Mouse (Mus musculus): ENCODE results near the gene Macf1. TPM values are rescaled to one million over a fixed set of nuclear protein-coding genes. Genes with fewer than 3 reads are reported as not detected.
"Not testable (repeated sequence)": the region's sequence is repeated elsewhere in the genome, so short reads cannot be mapped to it uniquely, and the experiment has no call there.

The Macf1 gene
- total RNA-seq, 2 experiments from 2014 or later = 230 to 254 TPM

DNA sequence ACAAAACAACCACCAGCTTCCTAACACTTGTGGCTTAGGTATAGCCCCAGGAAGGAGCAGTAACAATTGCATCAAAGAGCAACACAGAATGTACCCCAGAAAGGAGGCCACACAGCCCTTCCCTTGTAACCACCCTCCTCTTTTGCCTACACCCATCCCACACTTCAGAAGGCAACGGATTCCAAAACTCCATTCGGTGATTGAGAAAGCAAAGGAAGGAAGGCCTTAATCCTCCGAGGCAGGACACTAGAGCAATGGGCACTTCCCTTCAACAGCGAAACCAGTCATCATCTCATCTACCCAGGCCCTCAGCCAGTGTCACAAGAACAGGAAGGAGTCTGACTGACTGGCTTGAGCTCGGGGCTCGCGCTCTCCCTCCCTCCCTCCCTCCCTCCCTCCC is 112.3 kb downstream of the Macf1 start:
- intact Hi-C loops (cut with DNase I) = no loop called here
- peak; percentile 50 for DNase-seq (ENCODE audit: low spot score)

DNA sequence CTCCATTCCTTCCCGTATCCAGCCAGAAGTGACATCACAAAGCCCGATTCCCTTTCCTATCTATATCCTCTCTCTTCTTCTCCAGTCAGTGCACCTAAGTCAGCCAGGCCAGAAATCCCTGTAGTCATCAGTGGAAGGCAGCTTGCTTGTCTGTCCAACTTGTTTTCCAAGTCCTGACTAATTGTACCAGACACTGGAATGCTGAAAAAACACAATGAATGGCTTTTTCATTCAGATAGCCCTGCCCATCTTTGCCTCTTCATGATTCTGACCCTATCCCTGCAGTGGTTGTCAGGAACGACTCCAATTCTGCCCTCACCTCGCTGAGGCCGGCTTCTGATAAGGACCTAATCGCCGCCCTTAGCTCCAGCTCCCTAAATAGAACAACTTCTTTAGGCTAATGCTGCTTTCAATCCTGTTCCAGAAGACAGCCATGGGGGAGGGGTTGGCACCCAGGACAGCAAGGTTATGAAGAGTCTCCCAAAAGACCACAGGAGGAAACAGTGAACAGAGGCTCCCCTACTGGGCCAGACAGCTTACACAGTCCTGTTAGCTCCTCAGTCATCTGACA is 118.8 kb downstream of the Macf1 start:
- no peak for DNase-seq (ENCODE audit: low spot score)
- intact Hi-C loops (cut with DNase I) = no loop called here

DNA sequence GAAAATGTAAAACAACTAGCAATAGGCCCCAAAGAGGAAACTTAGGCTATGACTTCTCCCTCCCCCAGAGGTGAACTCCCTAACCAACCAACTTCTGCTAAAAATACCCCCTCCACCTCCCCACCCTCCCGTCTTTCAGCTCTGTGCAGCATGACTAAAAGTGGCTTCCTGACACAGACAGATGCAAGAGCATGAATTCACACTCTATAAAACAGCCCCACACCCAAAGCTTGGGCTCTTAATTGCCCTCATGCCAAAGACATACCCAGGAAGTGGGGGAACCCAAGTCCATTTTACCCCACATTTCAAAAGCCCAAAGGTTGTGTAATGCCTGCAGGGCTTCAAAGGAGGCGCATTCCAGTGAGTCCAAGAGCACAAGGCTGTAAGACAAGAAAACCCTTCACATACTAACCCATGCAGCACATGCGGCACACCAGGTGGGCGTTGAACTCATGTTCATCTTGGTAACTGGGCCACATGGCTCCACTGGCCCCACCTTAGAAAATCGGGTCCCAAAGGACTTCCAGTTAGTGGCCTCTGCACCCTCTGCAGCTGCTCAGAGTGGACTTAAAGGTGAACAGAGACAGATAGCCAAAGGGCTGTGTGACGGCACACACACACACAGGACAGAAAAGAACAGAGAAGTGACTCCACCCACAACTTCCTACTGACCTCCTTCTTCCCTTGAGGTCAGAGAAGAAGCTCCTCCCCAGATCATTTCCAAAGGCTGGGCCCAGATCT is 119.9 kb downstream of the Macf1 start:
- intact Hi-C loops (cut with DNase I) = no loop called here
- no peak for DNase-seq (ENCODE audit: low spot score)

DNA sequence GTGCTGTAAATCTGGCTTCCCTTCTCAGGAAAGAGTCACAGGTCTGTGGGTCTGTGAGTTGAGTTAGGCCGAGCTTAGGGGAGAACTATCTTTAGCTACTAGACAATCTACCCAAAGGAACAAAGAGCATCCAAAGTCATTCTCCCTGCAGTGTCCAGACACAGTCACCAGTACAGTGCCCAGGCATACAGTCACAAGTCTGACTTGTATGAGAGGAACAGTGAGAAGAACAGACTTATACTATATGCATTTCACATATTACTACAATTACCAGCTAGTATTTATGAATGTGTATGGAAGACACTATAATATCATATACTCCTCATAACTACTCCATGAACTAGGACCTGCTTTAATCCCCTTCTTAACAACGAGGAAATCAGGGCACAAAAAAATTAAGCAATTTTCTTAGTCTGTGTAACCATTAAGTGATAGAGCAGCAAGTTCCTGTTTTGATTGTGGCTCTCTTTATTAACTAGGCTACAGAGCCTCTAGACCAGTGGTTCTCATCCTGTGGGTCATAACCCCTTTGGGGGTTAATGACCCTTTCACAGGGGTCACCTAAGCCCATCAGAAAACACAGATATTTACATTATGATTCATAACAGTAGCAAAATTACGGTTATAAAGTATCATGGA is 121.9 kb downstream of the Macf1 start:
- intact Hi-C loops (cut with DNase I) = no loop called here
- no peak for DNase-seq (ENCODE audit: low spot score)

DNA sequence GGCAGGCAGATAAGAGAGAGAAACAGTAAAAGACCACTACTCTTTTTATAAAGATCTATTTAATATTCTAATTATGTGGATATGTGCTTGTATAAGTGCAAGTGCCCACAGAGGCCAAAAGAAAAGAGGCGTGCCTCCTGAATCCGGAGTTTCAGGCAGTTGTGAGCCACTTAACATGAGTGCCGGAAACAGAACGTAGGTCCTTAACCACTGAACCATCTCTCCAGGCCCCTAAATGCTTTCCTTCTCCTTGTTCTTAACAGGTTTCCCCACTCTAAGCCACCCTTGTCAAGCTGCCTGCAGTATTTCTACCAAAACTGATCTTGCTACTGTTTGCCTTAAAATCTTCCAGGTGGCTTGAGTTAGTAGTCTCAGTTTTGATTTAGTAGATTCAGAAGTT is 123.3 kb downstream of the Macf1 start:
- intact Hi-C loops (cut with DNase I) = no loop called here
- no peak for DNase-seq (ENCODE audit: low spot score)

DNA sequence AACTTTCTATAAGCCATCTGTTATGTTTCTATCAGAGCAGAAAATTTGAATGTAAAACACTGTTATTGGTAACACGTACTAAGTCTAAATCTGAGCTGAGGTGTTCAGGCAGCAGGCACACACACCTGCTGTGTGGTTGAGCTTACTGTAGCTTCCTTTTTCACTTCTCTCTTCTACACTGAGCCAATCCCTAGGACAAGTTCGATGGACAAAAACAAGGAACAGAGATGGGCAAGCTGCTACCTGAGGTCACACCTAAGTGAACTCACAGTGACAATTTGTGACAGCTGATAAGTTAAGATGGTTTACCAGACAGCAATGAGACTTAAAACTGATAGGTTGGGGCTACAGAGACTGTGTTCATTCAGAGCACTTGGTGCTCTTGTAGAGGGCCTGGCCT is 125.7 kb downstream of the Macf1 start:
- no peak for DNase-seq (ENCODE audit: low spot score)
- intact Hi-C loops (cut with DNase I) = no loop called here

DNA sequence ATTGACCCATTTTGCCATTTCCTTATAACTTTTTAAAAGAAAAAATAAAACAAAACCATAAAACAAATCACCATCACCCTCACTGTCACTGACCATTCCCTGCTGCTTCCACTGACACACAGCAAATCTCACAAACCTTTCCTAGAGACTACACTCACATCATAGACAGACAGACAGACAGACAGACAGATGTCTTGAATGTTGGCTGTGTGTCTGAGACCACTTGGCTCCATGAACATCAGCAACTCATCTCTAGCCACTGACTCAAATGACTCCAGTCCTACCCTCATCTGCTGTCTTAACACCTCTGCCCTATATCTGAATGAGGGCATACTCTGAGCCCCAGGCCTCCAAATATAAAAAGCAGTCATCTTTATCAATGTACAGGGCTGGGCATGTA is 128.9 kb downstream of the Macf1 start:
- intact Hi-C loops (cut with DNase I) = no loop called here
- DNase-seq (ENCODE audit: low spot score) = no peak

DNA sequence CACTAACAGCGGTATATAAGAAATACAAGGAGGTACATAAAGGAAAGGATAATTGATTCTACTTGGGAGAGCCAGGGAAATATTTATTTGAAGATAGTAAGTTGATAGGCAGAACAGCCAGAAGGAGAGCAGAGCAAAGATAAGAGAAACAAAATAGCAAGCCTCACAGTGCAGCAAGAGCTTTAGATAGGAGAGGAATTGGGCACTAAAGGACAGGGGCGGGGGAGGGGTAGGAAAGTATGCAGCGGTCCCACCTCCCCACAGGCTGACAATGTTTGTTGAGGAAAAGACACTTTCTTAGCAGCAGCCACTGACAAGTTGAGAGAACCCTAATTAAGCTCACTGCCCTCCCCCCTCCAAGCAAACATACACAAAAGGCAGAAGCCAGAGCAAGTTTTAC is 131.5 kb downstream of the Macf1 start:
- no peak for DNase-seq (ENCODE audit: low spot score)
- intact Hi-C loops (cut with DNase I) = no loop called here

DNA sequence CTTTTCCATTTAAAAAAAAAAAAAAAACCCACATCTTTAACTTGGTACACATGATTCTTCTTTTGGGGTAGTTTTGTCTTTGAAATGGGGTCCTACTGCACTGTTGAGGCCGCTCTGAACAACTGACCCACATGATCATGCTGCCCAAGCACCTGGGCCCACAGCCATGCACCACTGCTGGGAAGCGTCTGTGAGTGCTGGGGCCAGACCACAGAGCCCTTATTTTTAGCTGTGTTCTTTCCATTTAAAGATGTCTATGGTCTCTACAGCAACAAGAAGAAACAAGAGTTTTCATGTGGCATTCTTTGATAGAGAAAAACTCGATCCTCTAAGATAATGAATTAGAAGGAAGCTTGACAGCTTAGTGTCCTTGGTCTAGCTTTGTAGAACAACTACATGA is 135.8 kb downstream of the Macf1 start:
- DNase-seq (ENCODE audit: low spot score) = no peak
- intact Hi-C loops (cut with DNase I) = no loop called here

DNA sequence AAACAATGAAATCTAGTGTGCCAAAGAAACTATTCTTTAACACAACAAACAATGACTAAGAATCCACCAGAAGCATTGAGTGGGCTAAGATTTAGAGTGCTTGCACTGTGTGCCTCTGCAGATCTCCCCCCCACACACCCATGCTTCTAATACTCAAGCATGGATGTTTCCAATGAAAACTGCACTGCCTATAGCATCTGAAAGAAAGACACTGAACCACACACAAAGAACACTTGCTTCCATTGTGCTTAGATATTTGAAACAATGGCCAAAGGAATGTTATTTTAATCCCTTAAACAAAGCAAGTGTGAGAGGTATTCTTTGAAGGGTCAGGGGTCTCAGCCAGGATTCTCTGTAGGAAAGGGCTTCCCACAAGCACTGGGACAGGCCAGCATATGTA is 140.5 kb downstream of the Macf1 start:
- intact Hi-C loops (cut with DNase I) = no loop called here
- no peak for DNase-seq (ENCODE audit: low spot score)

DNA sequence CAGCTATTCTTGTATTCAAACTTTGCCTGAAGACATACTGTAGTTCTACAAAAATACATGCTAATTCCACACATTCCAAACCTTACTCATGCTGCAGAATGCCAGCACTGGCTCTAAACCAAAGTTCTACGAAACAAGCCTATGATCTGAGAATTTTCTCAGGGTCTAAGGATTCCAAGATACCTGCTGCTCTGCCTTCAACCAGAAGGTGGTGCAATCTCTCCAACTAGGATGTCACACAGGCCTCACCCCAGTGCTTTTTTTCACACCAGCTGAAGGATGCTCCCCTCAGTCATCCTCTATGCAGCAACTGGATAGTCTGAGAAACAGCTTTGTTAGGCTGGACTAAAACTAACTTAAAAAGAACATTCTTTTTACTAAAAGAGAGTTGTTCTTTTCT is 148.9 kb downstream of the Macf1 start:
- intact Hi-C loops (cut with DNase I) = loop anchor here (1.0 kb wide), 2 partner anchors 49 to 132 kb away; no protein-coding TSS in a partner anchor
- peak; percentile 34 for DNase-seq (ENCODE audit: low spot score)

DNA sequence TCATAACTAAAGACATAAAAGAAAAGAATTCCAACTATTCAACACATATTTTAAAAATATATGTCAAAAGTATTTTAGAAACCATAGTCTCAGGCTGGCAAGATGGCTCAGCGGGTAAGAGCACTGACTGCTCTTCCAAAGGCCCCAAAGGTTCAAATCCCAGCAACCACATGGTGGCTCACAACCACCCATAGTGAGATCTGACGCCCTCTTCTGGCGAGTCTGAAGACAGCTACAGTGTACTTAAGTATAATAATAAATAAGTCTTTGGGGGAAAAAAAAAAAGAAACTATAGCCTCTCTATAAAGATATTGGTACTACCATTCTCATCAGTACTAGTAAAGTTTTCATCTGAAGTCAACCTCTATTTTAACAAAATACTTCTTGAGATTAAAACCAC is 152.2 kb downstream of the Macf1 start:
- no peak for DNase-seq (ENCODE audit: low spot score)

DNA sequence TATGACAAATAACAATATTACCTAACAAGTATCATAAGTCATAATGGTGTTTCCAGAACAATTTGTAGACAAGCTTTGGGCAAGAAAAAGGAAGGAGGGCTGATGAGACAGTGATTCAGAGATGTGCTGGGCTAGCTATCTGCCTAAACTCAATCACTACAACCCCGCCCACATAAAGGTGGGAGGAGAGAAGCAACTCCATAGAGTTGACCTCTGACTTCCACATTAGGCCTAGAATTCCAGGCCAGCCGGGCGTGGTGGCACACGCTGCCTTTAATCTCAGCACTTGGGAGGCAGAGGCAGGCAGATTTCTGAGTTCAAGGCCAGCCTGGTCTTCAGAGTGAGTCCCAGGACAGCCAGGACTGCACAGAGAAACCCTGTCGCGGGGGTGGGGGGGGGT is 153.2 kb downstream of the Macf1 start:
- intact Hi-C loops (cut with DNase I) = no loop called here
- no peak for DNase-seq (ENCODE audit: low spot score)

More for the DNA sequence above, 152.2 kb downstream of the Macf1 start:
- intact Hi-C loops (cut with DNase I) = no loop called here

DNA sequence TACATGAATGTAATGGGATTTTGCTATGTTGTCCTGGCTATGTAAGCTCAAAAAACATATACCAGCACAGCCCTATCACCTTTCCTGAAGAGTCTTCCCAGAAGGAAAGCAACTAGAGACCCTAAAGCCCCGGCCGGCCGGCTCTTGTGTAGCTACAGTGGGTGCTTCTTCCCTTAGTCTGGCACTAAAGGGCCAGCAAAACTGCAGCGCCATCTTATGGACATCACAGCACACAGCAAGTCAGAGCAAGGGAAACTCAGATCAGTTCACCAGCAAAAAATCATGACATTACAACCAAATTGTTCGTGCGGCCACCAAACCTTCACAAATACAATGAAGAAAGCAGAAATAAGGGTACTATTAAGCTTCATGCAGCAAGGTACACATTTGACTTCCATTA is 154.9 kb downstream of the Macf1 start:
- intact Hi-C loops (cut with DNase I) = loop anchor here (5.0 kb wide), 1 partner anchor 222 kb away; no protein-coding TSS in a partner anchor
- no peak for DNase-seq (ENCODE audit: low spot score)

DNA sequence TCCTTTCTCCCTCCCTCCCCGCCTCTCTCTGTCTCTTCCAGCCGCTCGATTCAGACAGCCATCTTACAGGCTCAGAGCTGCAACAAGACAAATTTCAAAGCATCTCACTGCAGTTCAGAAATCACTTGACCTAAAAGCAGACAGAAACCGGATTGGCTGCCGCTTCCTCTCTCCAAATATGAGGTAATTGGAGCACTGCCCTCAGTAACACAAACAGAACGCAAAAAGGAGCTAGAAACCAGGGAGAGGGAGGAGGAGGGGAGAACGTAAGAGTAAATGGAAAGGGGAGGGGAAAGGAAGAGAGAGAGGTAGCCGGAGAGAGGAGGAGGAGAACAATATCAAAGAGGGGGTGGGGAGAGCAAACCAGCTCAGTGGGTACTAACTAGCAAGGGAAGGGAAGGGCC is 156.6 kb downstream of the Macf1 start:
- DNase-seq (ENCODE audit: low spot score) = no peak
- intact Hi-C loops (cut with DNase I) = loop anchor here (5.0 kb wide), 1 partner anchor 220 kb away; no protein-coding TSS in a partner anchor

DNA sequence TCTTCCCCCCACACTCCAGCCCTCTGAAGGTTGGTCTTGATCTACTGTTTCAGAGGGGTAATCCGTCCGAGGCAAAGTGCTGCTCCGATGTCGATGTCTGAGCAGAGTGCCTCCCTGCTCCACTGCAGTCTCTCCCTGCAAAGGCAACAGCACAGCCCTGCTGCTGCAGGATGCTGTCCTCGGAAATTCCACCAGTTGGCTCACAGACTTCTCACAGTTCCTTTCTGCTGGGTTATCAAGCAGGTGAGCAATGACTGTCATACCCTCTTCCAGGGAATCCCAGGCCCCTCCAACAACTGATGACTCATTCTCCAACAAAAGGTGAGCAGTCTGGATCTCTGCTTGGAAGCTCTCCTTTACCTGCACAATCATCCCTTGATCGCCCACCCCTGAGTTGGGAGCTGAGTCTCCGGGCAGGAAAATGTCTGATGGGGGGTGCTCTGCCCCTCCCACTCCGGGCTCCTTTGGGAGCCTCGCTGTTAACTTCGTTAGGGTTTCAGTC is 157.3 kb downstream of the Macf1 start:
- DNase-seq (ENCODE audit: low spot score) = no peak
- intact Hi-C loops (cut with DNase I) = loop anchor here (5.0 kb wide), 1 partner anchor 220 kb away; no protein-coding TSS in a partner anchor

DNA sequence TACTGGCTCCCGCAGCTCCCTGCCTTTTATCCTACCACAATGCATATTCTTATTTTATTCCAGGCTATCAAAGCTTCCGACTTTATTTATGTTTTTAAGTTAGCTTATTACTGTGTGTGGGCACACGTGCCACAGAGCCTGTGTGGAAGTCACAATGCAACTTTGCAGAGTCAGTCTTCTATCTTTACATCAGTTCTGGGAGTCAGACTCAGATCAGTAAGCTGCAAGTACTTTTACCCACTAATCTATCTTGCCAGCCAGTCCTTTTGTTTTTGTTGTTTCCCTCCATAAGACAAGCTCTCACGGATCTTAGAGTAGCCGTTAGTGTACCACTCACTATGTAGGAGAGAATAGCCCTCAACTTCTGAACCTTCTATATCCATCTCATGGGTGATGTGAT is 159.4 kb downstream of the Macf1 start:
- intact Hi-C loops (cut with DNase I) = loop anchor here (5.0 kb wide), 1 partner anchor 217 kb away; no protein-coding TSS in a partner anchor

DNA sequence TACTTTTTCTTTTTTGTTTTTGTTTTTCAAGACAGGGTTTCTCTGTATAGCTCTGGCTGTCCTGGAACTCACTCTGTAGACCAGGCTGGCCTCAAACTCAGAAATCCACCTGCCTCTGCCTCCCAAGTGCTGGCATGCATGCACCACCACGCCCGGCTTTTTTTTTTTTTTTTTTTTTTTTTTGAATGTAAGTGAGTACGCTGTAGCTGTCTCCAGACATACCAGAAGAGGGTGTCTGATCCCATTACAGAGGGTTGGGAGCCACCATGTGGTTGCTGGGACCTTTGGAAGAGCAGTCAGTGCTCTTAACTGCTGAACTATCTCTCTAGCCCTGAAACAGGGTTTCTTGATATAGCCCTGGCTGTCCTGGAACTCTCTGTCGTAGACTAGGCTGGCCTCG is 164.0 kb downstream of the Macf1 start:
- intact Hi-C loops (cut with DNase I); DNase-seq (ENCODE audit: low spot score): not testable (repeated sequence)

More for the DNA sequence above, 159.4 kb downstream of the Macf1 start:
- DNase-seq (ENCODE audit: low spot score) = no peak

DNA sequence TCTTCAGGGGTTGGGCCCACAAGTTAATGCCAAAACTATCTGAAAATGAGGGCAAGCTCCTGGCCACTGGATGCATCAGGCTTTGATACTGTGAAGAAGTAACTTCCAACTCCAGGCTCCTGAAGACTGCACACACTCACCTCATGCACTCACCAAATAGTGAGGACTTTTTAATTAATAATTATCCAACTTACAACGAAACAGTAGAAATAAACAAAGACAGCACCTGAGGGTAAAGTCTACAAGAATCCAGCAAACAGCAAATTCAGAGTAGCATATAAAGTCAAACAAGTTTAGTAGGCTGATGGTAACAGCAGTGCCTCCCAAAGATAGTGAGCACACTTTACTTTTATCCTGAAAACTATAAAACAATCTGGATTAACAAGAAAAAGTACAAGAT is 168.5 kb downstream of the Macf1 start:
- DNase-seq (ENCODE audit: low spot score) = no peak
- intact Hi-C loops (cut with DNase I) = no loop called here

DNA sequence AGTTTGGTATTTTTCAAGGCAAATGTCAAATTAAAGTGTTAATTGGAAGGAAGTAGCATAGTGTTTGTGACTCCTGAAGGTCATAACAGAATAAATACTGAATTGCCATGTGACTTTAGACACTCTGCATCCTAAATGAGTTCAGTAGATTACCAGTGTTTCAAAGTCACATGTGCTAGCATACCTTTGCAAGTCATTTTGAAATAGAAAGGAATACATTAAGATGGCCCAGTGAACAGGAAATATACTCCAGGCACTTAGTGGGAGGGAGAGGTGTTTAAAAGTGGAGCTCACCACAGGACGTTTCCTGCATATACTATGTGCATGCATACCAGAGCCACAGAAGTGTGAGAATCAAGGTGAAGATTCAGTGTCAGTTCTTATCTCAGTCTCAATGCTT is 174.0 kb downstream of the Macf1 start:
- intact Hi-C loops (cut with DNase I) = no loop called here

DNA sequence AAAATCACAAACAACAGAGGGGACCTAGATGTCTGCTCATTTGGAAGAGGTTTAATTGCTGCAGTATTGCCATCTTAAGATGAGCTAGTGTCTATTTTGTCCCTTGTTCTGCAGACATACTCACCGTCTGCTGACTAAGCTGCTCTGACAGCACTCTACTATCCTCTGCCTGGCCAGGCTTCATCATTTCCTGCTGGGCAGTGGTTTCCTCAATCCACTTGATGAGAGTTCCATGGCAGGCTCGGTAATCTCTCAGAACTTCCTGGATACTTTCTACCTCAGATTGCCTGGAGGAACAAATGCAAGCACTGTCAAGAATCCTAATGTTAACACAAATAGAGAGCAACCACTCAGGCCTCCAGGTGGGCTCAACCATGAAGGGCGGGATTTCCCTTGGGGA is 195.1 kb downstream of the Macf1 start:
- no peak for DNase-seq (ENCODE audit: low spot score)
- intact Hi-C loops (cut with DNase I) = no loop called here

More for the DNA sequence above, 174.0 kb downstream of the Macf1 start:
- no peak for DNase-seq (ENCODE audit: low spot score)
